Mouse (Mus musculus): ENCODE results near the gene Mpl. TPM values are rescaled to one million over a fixed set of nuclear protein-coding genes. Genes with fewer than 3 reads are reported as not detected.

Mpl gene
- 0.09 TPM in 1 of 2 replicates, not detected in the other for polyA plus RNA-seq (2015; fragmentation: Nextera tagmentation; extraction: Ambion mirVana)

DNA sequence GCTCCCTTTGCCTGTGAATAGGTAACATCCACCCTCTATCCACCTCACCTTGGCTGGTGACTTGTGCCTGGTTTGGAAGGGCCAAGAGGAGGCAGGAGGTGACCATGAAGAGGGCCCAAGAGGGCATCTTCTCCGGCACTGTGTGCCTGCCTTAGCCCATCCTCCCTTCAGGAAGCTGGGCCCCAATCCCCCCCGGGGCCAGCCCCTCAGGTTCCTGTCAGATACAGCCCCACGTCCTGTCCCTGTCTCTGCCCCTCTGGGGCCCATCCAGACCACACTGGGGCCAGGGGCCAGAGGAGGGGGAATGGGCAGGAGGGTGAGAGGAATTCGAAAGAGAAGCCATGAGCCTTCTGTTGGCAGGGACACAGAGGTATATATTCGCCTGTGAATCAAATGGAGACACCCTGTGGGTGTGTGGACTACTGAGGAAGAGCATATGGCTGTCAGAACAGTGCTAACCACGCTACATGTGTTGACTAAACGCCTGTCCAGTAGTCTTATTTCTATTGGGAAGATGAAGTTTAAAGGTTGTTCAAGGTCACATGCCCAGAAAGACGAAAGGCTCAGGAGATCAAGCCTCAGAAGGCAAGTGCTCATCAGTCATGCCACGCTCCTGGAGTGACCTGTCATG lies at the start of gene Mpl:
Mpl (minus strand) TSS at position 169 of the 631 bp plus-strand sequence.

DNA sequence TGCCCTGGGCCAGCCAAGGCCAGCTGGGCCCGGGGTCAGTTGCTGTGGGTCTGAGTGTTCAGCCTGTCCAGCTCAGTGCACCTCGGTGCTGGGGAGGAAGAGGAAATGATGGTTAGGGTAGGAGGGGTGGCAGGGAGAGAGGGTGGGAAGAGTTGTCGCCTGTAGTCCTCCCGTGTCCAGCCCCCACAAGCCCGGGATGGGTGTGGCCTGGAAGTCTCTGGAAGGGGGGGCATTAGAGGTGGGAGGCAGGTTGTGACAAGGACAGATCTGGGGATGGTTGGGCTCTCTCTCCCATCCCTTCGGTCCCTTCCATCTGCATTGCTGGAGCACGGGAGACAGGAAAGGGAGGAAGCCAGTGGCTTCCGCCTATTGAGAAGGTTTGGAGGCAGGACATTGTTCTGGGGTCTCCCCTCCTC lies 32.4 kb upstream of the Mpl start, which contains the start of gene Tie1:
Tie1 (minus strand) TSS at position 345 of the 416 bp plus-strand sequence.

DNA sequence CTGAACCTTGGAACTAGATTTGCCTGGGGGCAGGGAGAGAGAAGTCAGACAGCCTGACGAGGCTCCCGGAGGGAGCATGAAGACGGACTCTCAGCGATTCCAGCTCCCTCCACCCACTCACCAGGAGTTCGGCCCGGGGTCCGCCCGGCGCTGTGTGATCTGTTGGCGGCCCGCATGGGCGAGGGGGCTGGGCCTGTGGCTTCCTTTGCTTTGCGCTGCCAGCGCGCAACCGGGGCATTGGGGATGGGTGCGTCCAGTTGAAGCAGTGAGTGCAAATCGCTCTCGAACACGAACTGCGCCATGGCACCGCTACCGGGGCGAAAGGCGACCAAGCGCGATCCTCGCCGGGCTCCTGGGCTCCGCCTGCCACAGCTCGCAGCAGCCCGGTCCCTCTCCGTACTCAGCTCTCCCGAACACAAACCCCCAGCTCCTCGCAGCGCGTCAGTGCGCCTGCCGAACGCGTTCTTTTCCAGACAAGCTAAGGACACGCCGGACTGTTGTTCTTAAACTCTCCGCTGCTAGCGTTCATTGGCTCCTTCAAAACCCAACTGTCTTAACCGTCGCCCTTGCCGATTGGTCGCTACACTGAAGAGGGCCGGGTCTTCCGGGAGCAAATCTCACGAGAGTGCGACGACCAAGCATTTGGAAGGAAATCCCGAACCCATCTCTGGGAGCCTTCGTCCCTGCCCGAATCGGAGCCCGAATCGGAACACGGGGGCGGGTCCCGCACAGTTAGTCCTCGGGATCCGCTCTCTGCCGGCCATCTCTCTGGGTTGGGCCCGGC lies 20.3 kb downstream of the Mpl start, which contains the start of gene Cdc20:
Cdc20 (minus strand) TSS at position 533 of the 784 bp plus-strand sequence.

DNA sequence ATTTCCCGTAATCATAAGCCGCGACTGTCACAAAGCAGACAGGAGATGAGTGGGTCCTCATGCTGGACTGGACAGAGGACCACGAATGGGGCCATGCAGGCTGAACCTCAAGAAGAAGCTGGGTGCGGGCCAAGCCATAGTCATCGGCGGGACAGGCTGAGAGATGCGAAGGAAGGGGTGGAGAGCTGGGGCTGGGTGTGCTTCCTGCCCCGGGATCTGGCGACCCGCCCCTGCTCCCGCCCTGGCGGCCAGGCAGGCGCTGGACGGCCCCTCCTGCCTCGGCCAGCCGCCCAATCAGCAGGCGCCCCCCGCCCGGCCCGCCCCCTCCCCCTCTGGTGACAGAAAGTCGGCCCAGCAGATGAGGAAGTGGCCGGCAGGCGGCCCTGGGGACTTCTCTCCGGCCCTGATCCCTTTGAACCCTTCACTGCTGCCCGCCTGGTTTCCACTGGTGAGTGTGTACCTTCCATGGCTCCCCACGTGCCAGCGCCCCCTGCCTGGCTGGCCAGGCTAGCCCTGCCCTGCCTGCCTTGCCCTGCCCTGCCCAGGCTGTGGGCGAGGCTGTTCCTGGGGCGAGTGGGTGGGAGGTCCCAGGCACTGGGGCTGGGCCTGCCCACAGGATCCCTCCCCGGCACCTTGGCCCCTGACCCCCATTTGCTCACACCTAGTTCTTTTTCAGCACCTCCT lies 29.4 kb downstream of the Mpl start, which contains the start of gene Elovl1:
Elovl1 (plus strand) TSS at position 326 of the 684 bp plus-strand sequence.

DNA sequence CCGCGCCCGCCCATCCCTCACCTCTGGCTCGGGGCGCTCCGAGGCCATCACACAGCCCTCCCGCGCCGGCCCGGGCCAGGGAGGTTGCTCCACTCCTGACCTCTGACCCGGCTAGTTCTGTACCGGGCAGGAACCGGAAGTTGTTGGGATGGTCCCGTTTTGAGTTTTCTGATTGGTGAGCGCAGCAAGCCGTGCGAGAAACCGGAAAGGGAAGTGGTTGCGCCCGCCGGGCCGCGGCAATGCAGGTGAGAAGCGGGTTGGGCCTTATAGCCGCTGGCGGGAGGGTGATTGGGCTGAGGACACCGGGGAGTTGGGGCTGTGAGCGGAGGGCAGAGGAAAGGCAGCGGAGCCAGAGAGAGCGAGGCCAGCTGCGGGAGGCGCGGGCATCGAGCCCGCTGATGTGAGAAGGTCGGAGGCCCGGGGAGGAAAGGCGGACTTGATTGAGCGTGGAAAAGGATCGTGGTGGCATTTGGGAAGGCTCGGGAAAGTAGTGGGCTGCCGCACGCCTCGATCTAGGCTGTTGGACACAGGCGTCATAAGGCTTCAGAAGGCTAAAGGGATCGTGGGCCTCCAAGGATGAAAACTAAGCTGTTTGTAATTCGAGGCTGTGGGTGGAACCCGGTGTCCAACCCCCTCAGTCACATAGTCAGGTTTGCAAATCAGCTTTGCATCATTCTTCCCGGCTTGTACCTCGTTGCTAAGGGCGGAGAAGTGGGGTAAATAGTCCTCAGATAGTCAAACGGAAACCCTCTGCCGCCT lies 48.0 kb downstream of the Mpl start, which contains the start of the genes Szt2 and Med8:
Szt2 (minus strand) TSS at position 132 of the 759 bp plus-strand sequence.
Med8 (plus strand) TSS at position 196 of the 759 bp plus-strand sequence.

Other genes starting within 250 kb of the Mpl start
- gene Ptprf, start 166.1 kb downstream of the Mpl start, polyA plus RNA-seq (2015; fragmentation: Nextera tagmentation; extraction: Ambion mirVana): 3.3 and 5.5 TPM in 2 replicates
- 2.1 and 2.6 TPM in 2 replicates for gene Szt2, start 48.2 kb downstream of the Mpl start, polyA plus RNA-seq (2015; fragmentation: Nextera tagmentation; extraction: Ambion mirVana)
- gene Med8, start 48.2 kb downstream of the Mpl start, polyA plus RNA-seq (2015; fragmentation: Nextera tagmentation; extraction: Ambion mirVana): 54.1 and 65.5 TPM in 2 replicates
- 50.1 and 67.4 TPM in 2 replicates for gene Elovl1, start 29.4 kb downstream of the Mpl start, polyA plus RNA-seq (2015; fragmentation: Nextera tagmentation; extraction: Ambion mirVana)
- 35.6 and 40.3 TPM in 2 replicates for gene Cdc20, start 20.2 kb downstream of the Mpl start, polyA plus RNA-seq (2015; fragmentation: Nextera tagmentation; extraction: Ambion mirVana)
- 27.3 and 27.5 TPM in 2 replicates for gene Tie1, start 32.5 kb upstream of the Mpl start, polyA plus RNA-seq (2015; fragmentation: Nextera tagmentation; extraction: Ambion mirVana)
- gene 2610528J11Rik, start 69.5 kb upstream of the Mpl start, polyA plus RNA-seq (2015; fragmentation: Nextera tagmentation; extraction: Ambion mirVana): 0.96 TPM in 1 of 2 replicates, not detected in the other
- 2.2 and 3.3 TPM in 2 replicates for gene Tmem125, start 86.5 kb upstream of the Mpl start, polyA plus RNA-seq (2015; fragmentation: Nextera tagmentation; extraction: Ambion mirVana)
- gene Cfap57, start 163.3 kb upstream of the Mpl start, polyA plus RNA-seq (2015; fragmentation: Nextera tagmentation; extraction: Ambion mirVana): 0.40 TPM in 1 of 2 replicates, not detected in the other
- gene Ebna1bp2, start 163.3 kb upstream of the Mpl start, polyA plus RNA-seq (2015; fragmentation: Nextera tagmentation; extraction: Ambion mirVana): 82.7 and 93.5 TPM in 2 replicates
- not detected in 2 replicates for gene Olfr62, start 201.4 kb upstream of the Mpl start, polyA plus RNA-seq (2015; fragmentation: Nextera tagmentation; extraction: Ambion mirVana)
- gene Olfr1342, start 235.2 kb upstream of the Mpl start, polyA plus RNA-seq (2015; fragmentation: Nextera tagmentation; extraction: Ambion mirVana): not detected in 2 replicates
- gene Olfr1341, start 246.0 kb upstream of the Mpl start, polyA plus RNA-seq (2015; fragmentation: Nextera tagmentation; extraction: Ambion mirVana): not detected in 2 replicates

Data from skeletal muscle tissue, postnatal 0 days (tissue).